Mouse (Mus musculus) heart, adult 2 months (tissue): ENCODE measurements around the gene Dmac2.

ENCODE experiments used
- CTCF ChIP-seq: fragments of 200-600 bp; IDR thresholded peaks from 2 replicates; pipeline ENCODE4 v1.8.1; 2022; ENCODE audit warnings: antibody characterized with exemption, mild to moderate bottlenecking, moderate library complexity
- EP300 ChIP-seq: fragments of 200-500 bp; IDR thresholded peaks from 2 replicates; pipeline ENCODE4 v1.6.1; 2011; ENCODE audit warnings: low read depth, low read length, control low read depth; ENCODE audit not compliant: insufficient read depth
- POLR2A ChIP-seq: fragments of 200-500 bp; IDR thresholded peaks from 2 replicates; pipeline ENCODE4 v1.6.1; 2011; ENCODE audit warnings: mild to moderate bottlenecking, low read depth, low read length, control low read depth; ENCODE audit not compliant: insufficient read depth

- no peak for TF ChIP-seq POLR2A
- no peak for TF ChIP-seq CTCF
- no peak for TF ChIP-seq EP300
Observed at GRCm38 (mm10) chr7:25636373-25636772, 17.2 kb downstream of the Dmac2 start.
